Mouse (Mus musculus): ENCODE data around the gene Sptssa.

DNA sequence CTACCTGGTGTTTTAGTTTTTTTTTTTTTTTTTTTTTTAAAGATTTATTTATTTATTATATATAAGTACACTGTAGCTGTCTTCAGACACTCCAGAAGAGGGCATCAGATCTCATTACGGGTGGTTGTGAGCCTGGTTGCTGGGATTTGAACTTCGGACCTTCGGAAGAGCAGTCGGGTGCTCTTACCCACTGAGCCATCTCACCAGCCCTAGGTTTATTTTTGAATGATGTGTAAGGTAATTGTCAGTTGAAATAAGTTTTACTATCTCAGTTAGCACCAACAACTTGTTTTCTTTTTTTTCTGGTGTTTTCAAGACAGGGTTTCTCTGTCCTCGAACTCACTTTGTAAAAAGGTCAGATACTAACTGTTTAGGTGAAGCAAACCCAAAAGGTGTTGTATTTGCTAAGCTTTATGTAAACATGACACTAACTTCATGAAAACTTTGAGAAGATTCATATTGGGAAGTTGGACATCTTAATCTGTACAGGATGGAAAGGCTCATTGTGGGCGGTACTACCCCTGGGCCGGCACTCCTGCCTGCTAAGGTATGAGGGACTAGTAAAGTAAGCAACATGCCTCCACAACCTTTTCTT, 40.7 kb upstream of the Sptssa start:
- no peak for TF ChIP-seq GATA1 (IDR thresholded peaks at IDR 0.05; ENCODE audit: low read length)
- no peak for TF ChIP-seq TAL1 (IDR thresholded peaks at IDR 0.05; ENCODE audit: low read length)
